In the genomic region with DNA sequence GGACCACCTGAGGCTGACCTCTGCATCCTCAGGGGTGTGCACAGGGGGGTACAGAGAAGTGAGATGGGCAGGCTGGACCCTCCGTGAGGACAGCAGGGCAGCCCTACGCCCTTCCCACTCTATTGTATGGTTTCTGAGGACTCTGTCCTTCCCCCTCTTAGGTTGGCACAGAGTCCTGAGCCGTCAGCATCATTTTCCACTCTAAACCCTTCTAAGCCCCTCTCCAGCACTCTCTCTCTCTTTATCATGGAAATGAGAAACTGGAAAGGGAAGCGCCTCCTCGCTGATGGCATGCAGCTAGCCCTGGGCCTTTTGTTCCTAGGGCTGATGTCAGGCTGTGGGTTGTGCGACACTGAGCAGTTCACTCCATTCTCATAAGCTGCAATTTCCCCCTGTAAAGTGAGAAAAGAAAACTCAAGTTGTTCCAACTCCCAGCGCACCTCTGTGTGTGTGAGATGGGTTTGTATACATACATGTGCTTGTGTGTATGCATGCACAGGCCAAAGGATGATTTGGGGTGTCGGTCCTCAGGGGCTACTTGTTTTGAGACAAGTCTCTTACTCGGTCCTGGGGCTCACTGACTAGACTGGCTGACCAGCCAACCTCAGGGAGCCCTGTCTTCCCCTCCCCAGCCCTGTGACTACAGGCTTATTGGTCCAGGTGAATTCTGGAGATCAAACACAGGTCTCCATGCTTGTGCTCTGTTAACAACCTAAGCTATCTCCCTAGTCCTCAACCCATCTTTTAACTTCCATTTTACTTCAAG, we compare ENCODE assay signal across 16 mouse cellular contexts. TPM values are rescaled to one million over a fixed set of nuclear protein-coding genes. Genes with fewer than 3 reads are reported as not detected.
DNase-seq lines count a peak whose midpoint lies in the region; ATAC-seq and TF ChIP-seq lines count a peak whose summit lies in the region.
"Had no signal": no experiment of that assay in that cellular context is flagged by ENCODE, and none has a peak within 500 bp of the region (broad histone marks: within the 10 kb centered on the region; RNA-seq: fewer than 3 reads in every experiment).

No protein-coding gene starts in this region.

- no peak overlapping the region for H3K4me3 ChIP-seq in forebrain, embryonic 13.5 days
- no peak overlapping the region for H3K4me3 ChIP-seq in hindbrain, embryonic 15.5 days
- H3K4me3 ChIP-seq in midbrain, postnatal 0 days (ENCODE audit: low read depth, low read length) = no peak overlapping the region
- no peak overlapping the region for H3K4me3 ChIP-seq in layer of hippocampus, adult 2 months
- H3K4me3 ChIP-seq: embryonic facial prominence, embryonic 13.5 days had no signal

- peak overlapping the region; percentile 65 for H3K27ac ChIP-seq in forebrain, embryonic 13.5 days
- H3K27ac ChIP-seq in hindbrain, embryonic 15.5 days (replicated peaks) = peak overlapping the region; percentile 51; the same call in 1 of the 2 replicates
- H3K27ac ChIP-seq in midbrain, postnatal 0 days (ENCODE audit: low read depth, low read length) = 0 out of 2 replicates have a peak overlapping the region, but pooled peaks have one; percentile 55
- no peak overlapping the region for H3K27ac ChIP-seq in layer of hippocampus, adult 2 months
- H3K27ac ChIP-seq: embryonic facial prominence, embryonic 13.5 days; macrophage had no signal

- 0 out of 2 replicates have a peak overlapping the region, but pooled peaks have one; percentile 26 for H3K9ac ChIP-seq in forebrain, embryonic 13.5 days
- H3K9ac ChIP-seq in hindbrain, embryonic 15.5 days = no peak overlapping the region
- no peak overlapping the region for H3K9ac ChIP-seq in midbrain, postnatal 0 days (replicated peaks; ENCODE audit: low read length, poor library complexity, severe bottlenecking)
- H3K9ac ChIP-seq: embryonic facial prominence, embryonic 13.5 days had no signal

- H3K36me3 ChIP-seq in forebrain, embryonic 13.5 days (ENCODE audit: poor library complexity, severe bottlenecking) = no peaks in the 10 kb centered on the region
- H3K36me3 ChIP-seq in hindbrain, embryonic 15.5 days = no peaks in the 10 kb centered on the region
- no peaks in the 10 kb centered on the region for H3K36me3 ChIP-seq in midbrain, postnatal 0 days (ENCODE audit: insufficient read depth, low read length)
- H3K36me3 ChIP-seq: embryonic facial prominence, embryonic 13.5 days had no signal

- TF ChIP-seq CTCF in midbrain, postnatal 0 days (IDR thresholded peaks at IDR 0.05) = peak; percentile 10; the same call in 1 of the 2 replicates
- TF ChIP-seq CTCF in layer of hippocampus, adult 2 months (conservative IDR thresholded peaks at IDR 0.05) = no peak

- ATAC-seq in forebrain, embryonic 13.5 days = peak; percentile 80
- peak; percentile 83 for ATAC-seq in hindbrain, embryonic 15.5 days (ENCODE audit: low FRiP score, low read depth)
- peak; percentile 69 for ATAC-seq in midbrain, postnatal 0 days (ENCODE audit: low FRiP score)
- ATAC-seq: intestine, embryonic 16.5 days had no signal

- peak; percentile 73 for DNase-seq in embryo, embryonic 10.5 days (ENCODE audit: low spot score)
- DNase-seq in midbrain, postnatal 0 days (ENCODE audit: low spot score) = peak; percentile 46
- DNase-seq in heart, adult 11 months = no peak
- DNase-seq in ovary, postnatal 10 days (ENCODE audit: low spot score) = no peak
- DNase-seq in urinary bladder, postnatal 36 days (ENCODE audit: low spot score in 2 of 2) = no peak
- DNase-seq in layer of hippocampus, adult 2 months (ENCODE audit: low spot score in 2 of 2) = no peak
- DNase-seq: adrenal gland, adult 8-10 months; B cell, adult 2 months; cerebellum, adult 9-10 months; kidney, postnatal 36 days; right cerebral cortex, adult 18-20 months had no signal

- H3K27me3 ChIP-seq in forebrain, embryonic 13.5 days = peaks cover 13% of the 10 kb centered on the region; the same call in 1 of the 2 replicates
- H3K27me3 ChIP-seq in hindbrain, embryonic 15.5 days = no peaks in the 10 kb centered on the region
- H3K27me3 ChIP-seq in midbrain, postnatal 0 days (ENCODE audit: insufficient read depth, low read length) = no peaks in the 10 kb centered on the region

- H3K4me1 ChIP-seq in forebrain, embryonic 13.5 days = peaks cover 26% of the 10 kb centered on the region
- H3K4me1 ChIP-seq in hindbrain, embryonic 15.5 days (replicated peaks) = peaks cover 17% of the 10 kb centered on the region
- H3K4me1 ChIP-seq in midbrain, postnatal 0 days (ENCODE audit: insufficient read depth, low read length) = peaks cover 6% of the 10 kb centered on the region; the same call in 1 of the 2 replicates

- peak overlapping the region; percentile 29 for H3K4me2 ChIP-seq in forebrain, embryonic 13.5 days
- no peak overlapping the region for H3K4me2 ChIP-seq in hindbrain, embryonic 15.5 days
- H3K4me2 ChIP-seq in midbrain, postnatal 0 days (ENCODE audit: low read depth, low read length, poor library complexity, severe bottlenecking) = no peak overlapping the region
- H3K4me2 ChIP-seq: embryonic facial prominence, embryonic 13.5 days had no signal

- 6% methylated on average over 9 of the region's 9 CpGs for WGBS in forebrain, embryonic 13.5 days
- WGBS in hindbrain, embryonic 15.5 days = 24% methylated on average over 9 of the region's 9 CpGs
- 24% methylated on average over 9 of the region's 9 CpGs for WGBS in midbrain, postnatal 0 days

- no peaks in the 10 kb centered on the region for H3K9me3 ChIP-seq in forebrain, embryonic 13.5 days (replicated peaks)
- no peaks in the 10 kb centered on the region for H3K9me3 ChIP-seq in hindbrain, embryonic 15.5 days
- no peaks in the 10 kb centered on the region for H3K9me3 ChIP-seq in midbrain, postnatal 0 days (ENCODE audit: low read length)
- H3K9me3 ChIP-seq: embryonic facial prominence, embryonic 13.5 days had no signal

RNA-seq across cellular contexts. Expression of a gene that starts 34.7 kb away (rescaled TPM):
- polyA plus RNA-seq in forebrain, embryonic 13.5 days (2015; fragmentation: Nextera tagmentation; extraction: Ambion mirVana) = 61.6 and 62.6 TPM in 2 replicates
- 56.5 and 59.5 TPM in 2 replicates for polyA plus RNA-seq in hindbrain, embryonic 15.5 days (2015; fragmentation: Nextera tagmentation; extraction: Ambion mirVana)
- total RNA-seq in midbrain, postnatal 0 days (2014; rRNA removed) = 47.8 and 51.0 TPM in 2 replicates
- 52.4 and 53.1 TPM in 2 replicates for polyA plus RNA-seq in midbrain, postnatal 0 days (2015; fragmentation: Nextera tagmentation; extraction: Ambion mirVana)
- total RNA-seq in layer of hippocampus, adult 2 months (2021) = 10 to 100 TPM; 26.8 to 34.9 TPM

RNA-seq across cellular contexts. Expression of a gene that starts 34.8 kb away (rescaled TPM):
- polyA plus RNA-seq in forebrain, embryonic 13.5 days (2015; fragmentation: Nextera tagmentation; extraction: Ambion mirVana) = 92.9 TPM in 2 replicates
- 76.4 and 77.4 TPM in 2 replicates for polyA plus RNA-seq in hindbrain, embryonic 15.5 days (2015; fragmentation: Nextera tagmentation; extraction: Ambion mirVana)
- total RNA-seq in midbrain, postnatal 0 days (2014; rRNA removed) = 29.5 and 46.4 TPM in 2 replicates
- 50.9 and 51.1 TPM in 2 replicates for polyA plus RNA-seq in midbrain, postnatal 0 days (2015; fragmentation: Nextera tagmentation; extraction: Ambion mirVana)
- total RNA-seq in layer of hippocampus, adult 2 months (2021) = 10 to 100 TPM; 41.1 to 42.4 TPM

Comparison
In these comparisons a context has a peak if more than half of its experiments do, and no peak if none do; other contexts are left out.
1. DNase-seq: peak in embryo, embryonic 10.5 days (single experiment) and midbrain, postnatal 0 days (single experiment); none in heart, adult 11 months (single experiment), ovary, postnatal 10 days (single experiment), urinary bladder, postnatal 36 days (0 of 2) and layer of hippocampus, adult 2 months (0 of 2).
2. Peak in every context shown above with its lines, with median percentiles within 50 percentile points of each other: ATAC-seq.